In the genomic region with DNA sequence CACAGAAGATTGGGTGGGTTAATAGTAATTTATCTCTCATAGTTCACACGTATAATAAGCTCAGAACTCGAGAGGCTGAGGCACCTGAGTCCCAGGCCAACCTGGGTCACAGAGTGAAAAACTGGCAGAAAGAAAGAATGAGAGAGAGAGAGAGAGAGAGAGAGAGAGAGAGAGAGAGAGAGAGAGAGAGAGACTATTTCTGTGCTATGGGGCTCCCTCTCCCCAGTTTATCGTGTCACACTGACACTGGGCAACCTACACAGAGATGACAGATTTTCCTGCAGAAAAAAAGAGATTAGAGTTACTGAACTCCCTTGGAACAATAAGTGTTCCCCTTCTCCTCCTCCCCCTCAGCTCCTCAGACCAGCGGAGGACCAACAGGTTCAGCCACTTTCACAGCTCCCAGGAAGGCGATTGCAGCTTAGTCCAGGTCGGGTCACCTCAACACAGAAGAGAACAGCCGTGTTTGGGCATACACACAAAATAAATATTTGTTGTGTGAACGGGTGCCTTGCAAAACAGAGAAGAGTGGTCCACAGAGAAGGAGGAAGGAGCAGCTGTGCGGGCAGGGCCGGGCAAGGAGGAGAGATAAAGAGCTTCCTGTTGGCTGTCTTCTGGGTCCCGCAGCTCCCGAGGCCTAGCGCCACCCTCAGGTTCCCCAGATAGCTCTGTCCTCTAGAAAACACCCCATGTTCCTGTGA, we compare ENCODE assay signal across 8 mouse cellular contexts. TPM values are rescaled to one million over a fixed set of nuclear protein-coding genes. Genes with fewer than 3 reads are reported as not detected.
DNase-seq lines count a peak whose midpoint lies in the region; ATAC-seq and TF ChIP-seq lines count a peak whose summit lies in the region.

No protein-coding gene starts in this region.

- 11% methylated on average over 13 of the region's 13 CpGs for WGBS in embryonic facial prominence, embryonic 11.5 days
- 7% methylated on average over 13 of the region's 13 CpGs for WGBS in intestine, embryonic 15.5 days
- 8% methylated on average over 13 of the region's 13 CpGs for WGBS in lung, adult 2 months

- no peak overlapping the region for H3K27ac ChIP-seq in ES-Bruce4 (ENCODE audit: insufficient read depth, low read length)
- H3K27ac ChIP-seq in embryonic facial prominence, embryonic 11.5 days (replicated peaks; ENCODE audit: low read depth, low read length) = no peak overlapping the region
- H3K27ac ChIP-seq in intestine, embryonic 15.5 days = no peak overlapping the region

- no peak overlapping the region for H3K4me2 ChIP-seq in embryonic facial prominence, embryonic 11.5 days (ENCODE audit: low read depth, low read length)
- H3K4me2 ChIP-seq in intestine, embryonic 15.5 days (replicated peaks) = peak overlapping the region; percentile 49

- H3K36me3 ChIP-seq in ES-Bruce4 (ENCODE audit: control insufficient read depth, insufficient read depth, low read length, poor library complexity, severe bottlenecking) = no peaks in the 10 kb centered on the region
- no peaks in the 10 kb centered on the region for H3K36me3 ChIP-seq in embryonic facial prominence, embryonic 11.5 days (replicated peaks; ENCODE audit: control insufficient read depth, insufficient read depth, low read depth, low read length)
- H3K36me3 ChIP-seq in intestine, embryonic 15.5 days = no peaks in the 10 kb centered on the region

- TF ChIP-seq EP300 in ES-Bruce4 (IDR thresholded peaks at IDR 0.05; ENCODE audit: insufficient read depth, low read depth, low read length) = no peak

- ATAC-seq in embryonic facial prominence, embryonic 11.5 days (replicated peaks; ENCODE audit: insufficient number of reproducible peaks, low FRiP score, low TSS enrichment, low read depth) = peak; percentile 72; the same call in 1 of the 2 replicates
- ATAC-seq in intestine, embryonic 15.5 days = peak; percentile 88
- peak; percentile 63 for ATAC-seq in neutrophil, adult 5-6 weeks (ENCODE audit: extremely low read depth, insufficient number of reproducible peaks, low FRiP score, poor library complexity, severe bottlenecking)

- peak overlapping the region; percentile 38 for H3K4me3 ChIP-seq in ES-Bruce4 (ENCODE audit: low read depth, low read length)
- no peak overlapping the region for H3K4me3 ChIP-seq in embryonic facial prominence, embryonic 11.5 days (ENCODE audit: low read depth, low read length)
- no peak overlapping the region for H3K4me3 ChIP-seq in intestine, embryonic 15.5 days (replicated peaks)
- no peak overlapping the region for H3K4me3 ChIP-seq in lung, adult 2 months (replicated peaks; ENCODE audit: extremely low read depth, low read depth, low read length)

- no peaks in the 10 kb centered on the region for H3K27me3 ChIP-seq in ES-Bruce4 (ENCODE audit: control insufficient read depth, insufficient read depth, low read length, poor library complexity, severe bottlenecking)
- H3K27me3 ChIP-seq in embryonic facial prominence, embryonic 11.5 days (ENCODE audit: control insufficient read depth, insufficient read depth, low read length) = no peaks in the 10 kb centered on the region
- no peaks in the 10 kb centered on the region for H3K27me3 ChIP-seq in intestine, embryonic 15.5 days (replicated peaks)

- no peak for TF ChIP-seq POLR2A in ES-Bruce4 (IDR thresholded peaks at IDR 0.05; ENCODE audit: insufficient read depth, low read length)
- TF ChIP-seq POLR2A in lung, adult 2 months (IDR thresholded peaks at IDR 0.05; ENCODE audit: borderline replicate concordance, extremely low read depth, low read depth, low read length) = no peak

- TF ChIP-seq CTCF in ES-Bruce4 (IDR thresholded peaks at IDR 0.05; ENCODE audit: low read depth, low read length) = peak; percentile 63
- peak; percentile 35 for TF ChIP-seq CTCF in lung, adult 2 months (IDR thresholded peaks at IDR 0.05; ENCODE audit: insufficient read depth, low read length)

- H3K9me3 ChIP-seq in ES-Bruce4 (replicated peaks; ENCODE audit: control insufficient read depth, insufficient read depth, low read length, poor library complexity, severe bottlenecking) = no peaks in the 10 kb centered on the region
- H3K9me3 ChIP-seq in embryonic facial prominence, embryonic 11.5 days (replicated peaks; ENCODE audit: control insufficient read depth, low read length) = no peaks in the 10 kb centered on the region
- no peaks in the 10 kb centered on the region for H3K9me3 ChIP-seq in intestine, embryonic 15.5 days

- H3K4me1 ChIP-seq in ES-Bruce4 (ENCODE audit: control insufficient read depth, insufficient read depth, low read length) = no peaks in the 10 kb centered on the region
- no peaks in the 10 kb centered on the region for H3K4me1 ChIP-seq in embryonic facial prominence, embryonic 11.5 days (ENCODE audit: control insufficient read depth, insufficient read depth, low read length)
- H3K4me1 ChIP-seq in intestine, embryonic 15.5 days (replicated peaks) = no peaks in the 10 kb centered on the region
- no peaks in the 10 kb centered on the region for H3K4me1 ChIP-seq in lung, adult 2 months (ENCODE audit: control insufficient read depth, insufficient read depth, low read length)

- DNase-seq in cerebellum, postnatal 10 days = peak; percentile 69 to 71
- DNase-seq in cerebellum, adult 9-11 months = no peak
- DNase-seq in embryonic facial prominence, embryonic 11.5 days (ENCODE audit: low spot score) = peak; percentile 45
- peak; percentile 50 for DNase-seq in lung, adult 2 months
- DNase-seq in urinary bladder, postnatal 10 days (ENCODE audit: low spot score) = peak; percentile 23

- H3K9ac ChIP-seq in ES-Bruce4 (ENCODE audit: low read depth, poor library complexity, severe bottlenecking) = peak overlapping the region; percentile 30
- 0 out of 2 replicates have a peak overlapping the region, but pooled peaks have one; percentile 10 for H3K9ac ChIP-seq in embryonic facial prominence, embryonic 11.5 days (replicated peaks; ENCODE audit: low read length)
- H3K9ac ChIP-seq in intestine, embryonic 15.5 days = no peak overlapping the region

RNA-seq across cellular contexts. Expression of a gene that starts 33.5 kb away (rescaled TPM):
- 8.7 and 9.4 TPM in 2 replicates for polyA plus RNA-seq in ES-Bruce4 (2011; ENCODE audit: insufficient read depth, insufficient read length, low read depth, missing spikeins)
- 0.31 and 0.84 TPM in 2 replicates for polyA plus RNA-seq in embryonic facial prominence, embryonic 11.5 days (2014; fragmentation: Nextera tagmentation; extraction: Ambion mirVana)
- 0.27 and 0.44 TPM in 2 replicates for polyA plus RNA-seq in intestine, embryonic 15.5 days (2015; fragmentation: Nextera tagmentation; extraction: Ambion mirVana)
- 0.06 and 0.07 TPM in 2 replicates for polyA plus RNA-seq in lung, adult 2 months (2012; rRNA removed)
- not detected in 2 replicates for total RNA-seq in neutrophil, adult 5-6 weeks (2017)

RNA-seq across cellular contexts. Expression of a gene that starts 44.6 kb away (rescaled TPM):
- 1.2 TPM in 2 replicates for polyA plus RNA-seq in ES-Bruce4 (2011; ENCODE audit: insufficient read depth, insufficient read length, low read depth, missing spikeins)
- polyA plus RNA-seq in embryonic facial prominence, embryonic 11.5 days (2014; fragmentation: Nextera tagmentation; extraction: Ambion mirVana) = 0.20 TPM in 1 of 2 replicates, not detected in the other
- 0.11 TPM in 1 of 2 replicates, not detected in the other for polyA plus RNA-seq in intestine, embryonic 15.5 days (2015; fragmentation: Nextera tagmentation; extraction: Ambion mirVana)
- not detected in 2 replicates for polyA plus RNA-seq in lung, adult 2 months (2012; rRNA removed)
- total RNA-seq in neutrophil, adult 5-6 weeks (2017) = not detected in 2 replicates

RNA-seq across cellular contexts. Expression of a gene that starts 55.0 kb away (rescaled TPM):
- 32.7 and 33.0 TPM in 2 replicates for polyA plus RNA-seq in ES-Bruce4 (2011; ENCODE audit: insufficient read depth, insufficient read length, low read depth, missing spikeins)
- 21.6 and 21.9 TPM in 2 replicates for polyA plus RNA-seq in embryonic facial prominence, embryonic 11.5 days (2014; fragmentation: Nextera tagmentation; extraction: Ambion mirVana)
- polyA plus RNA-seq in intestine, embryonic 15.5 days (2015; fragmentation: Nextera tagmentation; extraction: Ambion mirVana) = 15.6 and 16.7 TPM in 2 replicates
- 4.2 and 4.5 TPM in 2 replicates for polyA plus RNA-seq in lung, adult 2 months (2012; rRNA removed)
- 23.5 and 35.2 TPM in 2 replicates for total RNA-seq in neutrophil, adult 5-6 weeks (2017)
